Mouse (Mus musculus): Measurements from ENCODE around the gene Cad. TPM values are rescaled to one million over a fixed set of nuclear protein-coding genes. Genes with fewer than 3 reads are reported as not detected.
A peak's percentile ranks its signal among the peaks of the same experiment; 100 is the strongest.
"Not testable (repeated sequence)": the region's sequence is repeated elsewhere in the genome, so short reads cannot be mapped to it uniquely, and the experiment has no call there.

Gene Cad
- polyA plus RNA-seq (2012; rRNA removed): 14.6 and 14.8 TPM in 2 replicates

- peak; percentile 86 for DNase-seq (ENCODE audit: low spot score)
Measured at GRCm38 (mm10) chr5:31054261-31055215, at the start of gene Cad. TSS of gene Cad (plus strand) at chr5:31054780.

- no peak for DNase-seq (ENCODE audit: low spot score)
Measured at GRCm38 (mm10) chr5:31012737-31013136, 41.8 kb upstream of the Cad start.

GRCm38 (mm10) chr5:31015913-31016312, 38.7 kb upstream of the Cad start:
- DNase-seq (ENCODE audit: low spot score): no peak

GRCm38 (mm10) chr5:31021790-31022189, 32.8 kb upstream of the Cad start:
- DNase-seq (ENCODE audit: low spot score): not testable (repeated sequence)

GRCm38 (mm10) chr5:31022690-31023089, 31.9 kb upstream of the Cad start:
- DNase-seq (ENCODE audit: low spot score): no peak

GRCm38 (mm10) chr5:31023254-31023653, 31.3 kb upstream of the Cad start:
- no peak for DNase-seq (ENCODE audit: low spot score)

- no peak for DNase-seq (ENCODE audit: low spot score)
Measured at GRCm38 (mm10) chr5:31024641-31025040, 29.9 kb upstream of the Cad start.

GRCm38 (mm10) chr5:31030926-31031325, 23.7 kb upstream of the Cad start:
- DNase-seq (ENCODE audit: low spot score): no peak

- no peak for DNase-seq (ENCODE audit: low spot score)
Measured at GRCm38 (mm10) chr5:31031508-31031907, 23.1 kb upstream of the Cad start.

- no peak for DNase-seq (ENCODE audit: low spot score)
Measured at GRCm38 (mm10) chr5:31034669-31035068, 19.9 kb upstream of the Cad start.

- not testable (repeated sequence) for DNase-seq (ENCODE audit: low spot score)
Measured at GRCm38 (mm10) chr5:31036556-31036955, 18.0 kb upstream of the Cad start.

GRCm38 (mm10) chr5:31038171-31038845, 16.3 kb upstream of the Cad start:
- DNase-seq (ENCODE audit: low spot score): no peak

GRCm38 (mm10) chr5:31046416-31046815, 8.2 kb upstream of the Cad start:
- no peak for DNase-seq (ENCODE audit: low spot score)

- no peak for DNase-seq (ENCODE audit: low spot score)
Measured at GRCm38 (mm10) chr5:31047074-31047473, 7.5 kb upstream of the Cad start.

- peak; percentile 99 for DNase-seq (ENCODE audit: low spot score)
Measured at GRCm38 (mm10) chr5:31047848-31048762, 6.5 kb upstream of the Cad start, which contains the start of gene Atraid. TSS of gene Atraid (plus strand) at chr5:31048312.

GRCm38 (mm10) chr5:31048763-31049641, 5.6 kb upstream of the Cad start, which contains the start of gene Slc5a6:
TSS of gene Slc5a6 (minus strand) at chr5:31048924.
- no peak for DNase-seq (ENCODE audit: low spot score)

GRCm38 (mm10) chr5:31050427-31050826, 4.2 kb upstream of the Cad start:
- DNase-seq (ENCODE audit: low spot score): no peak

- not testable (repeated sequence) for DNase-seq (ENCODE audit: low spot score)
Measured at GRCm38 (mm10) chr5:31053728-31054127, 852 bp upstream of the Cad start.

- no peak for DNase-seq (ENCODE audit: low spot score)
Measured at GRCm38 (mm10) chr5:31055216-31056140, 898 bp downstream of the Cad start.
